Mouse (Mus musculus): ENCODE results near the gene Cyld.

GRCm38 (mm10) chr8:88723256-88723963 is 26.6 kb downstream of the Cyld start:
- no peak for TF ChIP-seq NANOG (IDR thresholded peaks at IDR 0.05; ENCODE audit: borderline replicate concordance, low read length)
- no peak for TF ChIP-seq CTCF (conservative IDR thresholded peaks at IDR 0.05; ENCODE audit: low read length)
- no peak for TF ChIP-seq POU5F1 (IDR thresholded peaks at IDR 0.05; ENCODE audit: borderline replicate concordance, low read length)

Data from E14TG2a.4 (cell line).